Mouse (Mus musculus) ES-E14 (cell line): ENCODE results near the gene Borcs7. TPM values are rescaled to one million over a fixed set of nuclear protein-coding genes. Genes with fewer than 3 reads are reported as not detected.

Source experiments
- DNase-seq: peaks from one replicate; pipeline ENCODE4 v3.0.0-alpha.2; 2013; ENCODE audit warnings: low read depth, low spot score
- H3K27ac ChIP-seq: 2 replicates; pipeline ENCODE4 v1.5.1; 2012; ENCODE audit warnings: low read depth, mild to moderate bottlenecking, low read length, moderate library complexity, mixed read lengths; ENCODE audit not compliant: poor library complexity, insufficient read depth, severe bottlenecking
- H3K36me3 ChIP-seq: 2 replicates; pipeline ENCODE4 v1.6.1; 2012; ENCODE audit warnings: mild to moderate bottlenecking, low read length, moderate library complexity, mixed read lengths; ENCODE audit not compliant: control insufficient read depth, poor library complexity, insufficient read depth, severe bottlenecking
- H3K4me1 ChIP-seq, 2 experiments: fragments of 150-350 bp in 1 of 2; sonication (generic) in 1 of 2; 2 replicates each; pipeline ENCODE4 v1.6.1; 2012; ENCODE audit warnings: low read length in 2 of 2, mild to moderate bottlenecking in 1 of 2, mixed read lengths in 1 of 2; ENCODE audit not compliant: control insufficient read depth in 2 of 2, insufficient read depth in 2 of 2, poor library complexity in 1 of 2
- H3K4me3 ChIP-seq, 2 experiments: fragments of 150-350 bp in 1 of 2; sonication (generic) in 1 of 2; 2 replicates each; pipeline ENCODE4 v1.5.1; 2012; ENCODE audit warnings: low read length in 2 of 2, low read depth in 1 of 2, mild to moderate bottlenecking in 1 of 2, mixed read lengths in 1 of 2; ENCODE audit not compliant: insufficient read depth in 1 of 2, poor library complexity in 1 of 2, severe bottlenecking in 1 of 2
- H3K9ac ChIP-seq: 2 replicates; pipeline ENCODE4 v1.6.1; 2012; ENCODE audit warnings: low read depth, mild to moderate bottlenecking, low read length, mixed read lengths; ENCODE audit not compliant: poor library complexity, insufficient read depth, severe bottlenecking
- H3K9me3 ChIP-seq: fragments of 150-350 bp; sonication (generic); 2 replicates; pipeline ENCODE4 v1.6.1; 2012; ENCODE audit warnings: low read depth, mild to moderate bottlenecking, low read length; ENCODE audit not compliant: control insufficient read depth, insufficient read depth
- CHD2 ChIP-seq: IDR thresholded peaks from 2 replicates; pipeline ENCODE4 v1.6.1; 2014; ENCODE audit warnings: mild to moderate bottlenecking, low read depth, low read length, inconsistent platforms
- HCFC1 ChIP-seq: IDR thresholded peaks from 2 replicates; pipeline ENCODE4 v1.6.1; 2012; ENCODE audit warnings: low read length, inconsistent platforms, borderline replicate concordance; ENCODE audit not compliant: insufficient read depth
- MAFK ChIP-seq: IDR thresholded peaks from 2 replicates; pipeline ENCODE4 v1.6.1; 2014; ENCODE audit warnings: mild to moderate bottlenecking, low read depth, low read length, inconsistent platforms; ENCODE audit not compliant: insufficient read depth
- ZC3H11A ChIP-seq: IDR thresholded peaks from 2 replicates; pipeline ENCODE4 v1.6.1; 2012; ENCODE audit warnings: low read depth, mild to moderate bottlenecking, inconsistent platforms, low read length, borderline replicate concordance
- ZNF384 ChIP-seq: IDR thresholded peaks from 2 replicates; pipeline ENCODE4 v1.6.1; 2012; ENCODE audit warnings: low read depth, low read length, inconsistent platforms
- in situ Hi-C, 2 experiments: fragments of 600-800 bp; cut with MboI; formaldehyde crosslinking; loops; one replicate each; pipeline ENCODE4 v1.15.1; 2025; ENCODE audit warnings: low sequenced_read_pairs in 2 of 2, inconsistent platforms in 1 of 2; ENCODE audit not compliant: unreplicated experiment in 2 of 2
- total RNA-seq: library from RNA; depleted of rRNA; stranded (reverse); fragments of 300-350 nt; gene quantifications from 2 replicates; pipeline ENCODE4 v1.2.3, GENCODE M21; 2012

Borcs7 gene
- total RNA-seq, 1 experiment, result 2.1 TPM

GRCm38 (mm10) chr19:46707296-46708151 lies 17.8 kb downstream of the Borcs7 start, which contains the start of gene As3mt:
Gene As3mt (plus strand): TSS chr19:46707458.
- DNase-seq, result no peak
- Histone ChIP-seq H3K36me3 (peaks cover 2% of the 10 kb centered on the region; the same call in 1 of the 2 replicates), H3K9me3 (no peaks in the 10 kb centered on the region), H3K27ac (no peak within 1 kb of the TSS; the same call in 1 of the 2 replicates), H3K4me1 (peaks cover 1 to 9% of the 10 kb centered on the region in 2 experiments; a peak in 2 of 4 replicates), H3K9ac (peak within 1 kb of the TSS; percentile 57), H3K4me3 (peak within 1 kb of the TSS; percentile 68 to 75)
- TF ChIP-seq CHD2 (no peak), ZNF384 (no peak), ZC3H11A (no peak), MAFK (no peak), HCFC1 (no peak)
- in situ Hi-C loops, result no loop called here

- TF ChIP-seq ZNF384, result no peak
- TF ChIP-seq CHD2, result no peak
- TF ChIP-seq MAFK, result no peak
- no peak for TF ChIP-seq HCFC1
- no peak for TF ChIP-seq ZC3H11A
- Histone ChIP-seq H3K27ac (no peak overlapping the region), H3K9me3 (no peaks in the 10 kb centered on the region), H3K36me3 (peaks cover 2% of the 10 kb centered on the region; the same call in 1 of the 2 replicates), H3K9ac (no peak overlapping the region), H3K4me3 (no peak overlapping the region), H3K4me1 (peaks cover 1 to 9% of the 10 kb centered on the region in 2 experiments; a peak in 2 of 4 replicates)
- in situ Hi-C loops, result no loop called here
- DNase-seq, result no peak
Observed at GRCm38 (mm10) chr19:46710614-46711013, 20.9 kb downstream of the Borcs7 start.

GRCm38 (mm10) chr19:46714234-46714633 lies 24.5 kb downstream of the Borcs7 start:
- TF ChIP-seq HCFC1 (no peak), CHD2 (no peak)
- H3K27ac ChIP-seq, result no peak overlapping the region
- no peak for DNase-seq
- H3K9ac ChIP-seq, result no peak overlapping the region
- peaks cover 2% of the 10 kb centered on the region; the same call in 1 of the 2 replicates for H3K36me3 ChIP-seq
- no peak overlapping the region for H3K4me3 ChIP-seq
- H3K9me3 ChIP-seq, result no peaks in the 10 kb centered on the region
- no peaks in the 10 kb centered on the region for H3K4me1 ChIP-seq
- in situ Hi-C loops, result no loop called here

- H3K9ac ChIP-seq, result no peak overlapping the region
- in situ Hi-C loops, result no loop called here
Observed at GRCm38 (mm10) chr19:46715016-46715415, 25.3 kb downstream of the Borcs7 start.

More at GRCm38 (mm10) chr19:46715016-46715415, 25.3 kb downstream of the Borcs7 start:
- DNase-seq, result no peak
- TF ChIP-seq MAFK (no peak), HCFC1 (no peak), ZNF384 (no peak), CHD2 (no peak), ZC3H11A (no peak)
- H3K27ac ChIP-seq, result no peak overlapping the region
- H3K4me3 ChIP-seq, result no peak overlapping the region
- H3K9me3 ChIP-seq, result no peaks in the 10 kb centered on the region
- no peaks in the 10 kb centered on the region for H3K4me1 ChIP-seq
- 0 out of 2 replicates have a peak, but pooled peaks cover 2% of the 10 kb centered on the region for H3K36me3 ChIP-seq
